Mouse (Mus musculus) megakaryocyte, embryonic 14.5 days (primary cell): ENCODE results near the gene Lelp1.

ENCODE experiments used
- FLI1 ChIP-seq: IDR thresholded peaks from 2 replicates; pipeline ENCODE4 v1.6.1; 2012; ENCODE audit warnings: low read length, inconsistent platforms, mixed read lengths
- GATA1 ChIP-seq: IDR thresholded peaks from 3 replicates; pipeline ENCODE4 v1.6.1; 2012; ENCODE audit warnings: mixed read lengths, low read length, inconsistent platforms, borderline replicate concordance

- TF ChIP-seq GATA1 (no peak), FLI1 (no peak)
Observed at GRCm38 (mm10) chr3:92123847-92124246, 18.7 kb downstream of the Lelp1 start, which contains the start of gene Prr9.
